Mouse (Mus musculus): ENCODE data around the gene Slc39a5. TPM values are rescaled to one million over a fixed set of nuclear protein-coding genes. Genes with fewer than 3 reads are reported as not detected.

Gene Slc39a5
- total and polyA plus RNA-seq, 3 experiments: not detected

- intact Hi-C loops (cut with DNase I): no loop called here
- Histone ChIP-seq H3K4me3 (no peak overlapping the region), H3K36me3 (ENCODE audit: control insufficient read depth, insufficient read depth, low read length) (peaks cover 6% of the 10 kb centered on the region)
Observed at GRCm38 (mm10) chr10:128429454-128429853, 28.4 kb upstream of the Slc39a5 start.

GRCm38 (mm10) chr10:128429052-128429451, 28.0 kb upstream of the Slc39a5 start:
- no peaks in the 10 kb centered on the region for H3K4me1 ChIP-seq (ENCODE audit: control insufficient read depth, insufficient read depth, low read length)
- peaks cover 6% of the 10 kb centered on the region for H3K36me3 ChIP-seq (ENCODE audit: control insufficient read depth, insufficient read depth, low read length)
- TF ChIP-seq EP300 (IDR thresholded peaks at IDR 0.05; ENCODE audit: insufficient read depth, low read depth, low read length): no peak
- no peak for TF ChIP-seq POLR2A (IDR thresholded peaks at IDR 0.05; ENCODE audit: insufficient read depth, low read depth, low read length)
- TF ChIP-seq CTCF (IDR thresholded peaks at IDR 0.05): no peak
- H3K9ac ChIP-seq (ENCODE audit: low read depth, low read length): no peak overlapping the region
- no peak overlapping the region for H3K27ac ChIP-seq
- no peaks in the 10 kb centered on the region for H3K27me3 ChIP-seq (ENCODE audit: control insufficient read depth, insufficient read depth, low read length)
- H3K4me3 ChIP-seq: no peak overlapping the region
- DNase-seq: no peak
- H3K79me2 ChIP-seq (replicated peaks; ENCODE audit: control insufficient read depth, insufficient read depth, low read length): no peaks in the 10 kb centered on the region
- WGBS: 65% methylated on average over 5 of the region's 5 CpGs
- intact Hi-C loops (cut with DNase I): no loop called here

More at GRCm38 (mm10) chr10:128429454-128429853, 28.4 kb upstream of the Slc39a5 start:
- Histone ChIP-seq H3K9ac (ENCODE audit: low read depth, low read length) (no peak overlapping the region), H3K27me3 (ENCODE audit: control insufficient read depth, insufficient read depth, low read length) (no peaks in the 10 kb centered on the region), H3K27ac (no peak overlapping the region), H3K4me1 (ENCODE audit: control insufficient read depth, insufficient read depth, low read length) (no peaks in the 10 kb centered on the region), H3K79me2 (replicated peaks; ENCODE audit: control insufficient read depth, insufficient read depth, low read length) (no peaks in the 10 kb centered on the region)
- no peak for TF ChIP-seq POLR2A (IDR thresholded peaks at IDR 0.05; ENCODE audit: insufficient read depth, low read depth, low read length)
- TF ChIP-seq CTCF (IDR thresholded peaks at IDR 0.05): no peak
- no peak for TF ChIP-seq EP300 (IDR thresholded peaks at IDR 0.05; ENCODE audit: insufficient read depth, low read depth, low read length)
- WGBS: 83% methylated on average over 4 of the region's 4 CpGs
- DNase-seq: no peak

GRCm38 (mm10) chr10:128425260-128425659, 24.2 kb upstream of the Slc39a5 start:
- H3K9ac ChIP-seq (ENCODE audit: low read depth, low read length): no peak overlapping the region
- no peak overlapping the region for H3K4me3 ChIP-seq
- no peaks in the 10 kb centered on the region for H3K27me3 ChIP-seq (ENCODE audit: control insufficient read depth, insufficient read depth, low read length)
- peaks cover 6% of the 10 kb centered on the region for H3K36me3 ChIP-seq (ENCODE audit: control insufficient read depth, insufficient read depth, low read length)
- H3K79me2 ChIP-seq (replicated peaks; ENCODE audit: control insufficient read depth, insufficient read depth, low read length): no peaks in the 10 kb centered on the region
- 83% methylated on average over 3 of the region's 3 CpGs for WGBS
- intact Hi-C loops (cut with DNase I): no loop called here
- no peak for TF ChIP-seq CTCF (IDR thresholded peaks at IDR 0.05)
- TF ChIP-seq POLR2A (IDR thresholded peaks at IDR 0.05; ENCODE audit: insufficient read depth, low read depth, low read length): no peak
- TF ChIP-seq EP300 (IDR thresholded peaks at IDR 0.05; ENCODE audit: insufficient read depth, low read depth, low read length): no peak
- DNase-seq: no peak
- no peak overlapping the region for H3K27ac ChIP-seq
- H3K4me1 ChIP-seq (ENCODE audit: control insufficient read depth, insufficient read depth, low read length): no peaks in the 10 kb centered on the region; the same call in 1 of the 2 replicates

GRCm38 (mm10) chr10:128424604-128425003, 23.6 kb upstream of the Slc39a5 start:
- intact Hi-C loops (cut with DNase I): no loop called here
- TF ChIP-seq EP300 (IDR thresholded peaks at IDR 0.05; ENCODE audit: insufficient read depth, low read depth, low read length): no peak
- TF ChIP-seq CTCF (IDR thresholded peaks at IDR 0.05): no peak
- no peak overlapping the region for H3K9ac ChIP-seq (ENCODE audit: low read depth, low read length)
- H3K36me3 ChIP-seq (ENCODE audit: control insufficient read depth, insufficient read depth, low read length): peaks cover 7% of the 10 kb centered on the region
- no peaks in the 10 kb centered on the region for H3K27me3 ChIP-seq (ENCODE audit: control insufficient read depth, insufficient read depth, low read length)
- H3K27ac ChIP-seq: no peak overlapping the region
- no peak overlapping the region for H3K4me3 ChIP-seq
- no peaks in the 10 kb centered on the region; the same call in 1 of the 2 replicates for H3K4me1 ChIP-seq (ENCODE audit: control insufficient read depth, insufficient read depth, low read length)
- 33% methylated on average over 7 of the region's 7 CpGs for WGBS
- peak in 1 of 2 experiments; percentile 25 for DNase-seq
- no peaks in the 10 kb centered on the region for H3K79me2 ChIP-seq (replicated peaks; ENCODE audit: control insufficient read depth, insufficient read depth, low read length)

GRCm38 (mm10) chr10:128422426-128422825, 21.4 kb upstream of the Slc39a5 start:
- intact Hi-C loops (cut with DNase I): no loop called here
- no peaks in the 10 kb centered on the region; the same call in 1 of the 2 replicates for H3K4me1 ChIP-seq (ENCODE audit: control insufficient read depth, insufficient read depth, low read length)
- H3K27me3 ChIP-seq (ENCODE audit: control insufficient read depth, insufficient read depth, low read length): no peaks in the 10 kb centered on the region
- no peak overlapping the region for H3K27ac ChIP-seq
- no peak for DNase-seq
- no peak for TF ChIP-seq POLR2A (IDR thresholded peaks at IDR 0.05; ENCODE audit: insufficient read depth, low read depth, low read length)
- no peak for TF ChIP-seq CTCF (IDR thresholded peaks at IDR 0.05)
- TF ChIP-seq EP300 (IDR thresholded peaks at IDR 0.05; ENCODE audit: insufficient read depth, low read depth, low read length): no peak
- 0 out of 2 replicates have a peak, but pooled peaks cover 2% of the 10 kb centered on the region for H3K79me2 ChIP-seq (replicated peaks; ENCODE audit: control insufficient read depth, insufficient read depth, low read length)
- peaks cover 5% of the 10 kb centered on the region for H3K36me3 ChIP-seq (ENCODE audit: control insufficient read depth, insufficient read depth, low read length)
- WGBS: 36% methylated on average over 5 of the region's 5 CpGs
- H3K4me3 ChIP-seq: no peak overlapping the region
- no peak overlapping the region for H3K9ac ChIP-seq (ENCODE audit: low read depth, low read length)

GRCm38 (mm10) chr10:128414848-128415247, 13.8 kb upstream of the Slc39a5 start:
- Histone ChIP-seq H3K27ac (no peak overlapping the region), H3K4me1 (ENCODE audit: control insufficient read depth, insufficient read depth, low read length) (peaks cover 4% of the 10 kb centered on the region), H3K36me3 (ENCODE audit: control insufficient read depth, insufficient read depth, low read length) (peaks cover 2% of the 10 kb centered on the region; the same call in 1 of the 2 replicates), H3K9ac (ENCODE audit: low read depth, low read length) (no peak overlapping the region), H3K79me2 (replicated peaks; ENCODE audit: control insufficient read depth, insufficient read depth, low read length) (0 out of 2 replicates have a peak, but pooled peaks cover 2% of the 10 kb centered on the region), H3K27me3 (ENCODE audit: control insufficient read depth, insufficient read depth, low read length) (no peaks in the 10 kb centered on the region), H3K4me3 (no peak overlapping the region)
- DNase-seq: no peak
- 70% methylated on average over 5 of the region's 5 CpGs for WGBS
- intact Hi-C loops (cut with DNase I): loop anchor here (5.0 kb wide), 1 partner anchor 112 kb away; the partner anchor contains the start of gene Esyt1
- no peak for TF ChIP-seq POLR2A (IDR thresholded peaks at IDR 0.05; ENCODE audit: insufficient read depth, low read depth, low read length)
- TF ChIP-seq CTCF (IDR thresholded peaks at IDR 0.05): no peak
- TF ChIP-seq EP300 (IDR thresholded peaks at IDR 0.05; ENCODE audit: insufficient read depth, low read depth, low read length): no peak

Measured in heart, adult 2 months (tissue).